Mouse (Mus musculus) hindbrain, embryonic 14.5 days (tissue): ENCODE measurements around the gene Art4. TPM values are rescaled to one million over a fixed set of nuclear protein-coding genes. Genes with fewer than 3 reads are reported as not detected.

ENCODE experiments used
- ATAC-seq: fragments of 200-750 bp; cut with Nextera tagmentation; 2 replicates; pipeline ENCODE4 v1.8.0; 2017; ENCODE audit warnings: moderate number of reproducible peaks, mild to moderate bottlenecking, moderate TSS enrichment, moderate library complexity; ENCODE audit not compliant: low FRiP score
- DNase-seq: peaks from one replicate; pipeline ENCODE4 v3.0.0-alpha.2; 2015; ENCODE audit warnings: low spot score
- H3K27ac ChIP-seq: fragments of 300-500 bp; sonication (generic); 2 replicates; pipeline ENCODE4 v1.5.1; 2014; ENCODE audit warnings: mild to moderate bottlenecking, moderate library complexity
- H3K27me3 ChIP-seq: fragments of 300-500 bp; sonication (generic); 2 replicates; pipeline ENCODE4 v1.6.1; 2014; ENCODE audit warnings: mild to moderate bottlenecking, low read length, mixed read lengths; ENCODE audit not compliant: control insufficient read depth, insufficient read depth
- H3K36me3 ChIP-seq: fragments of 300-500 bp; sonication (generic); replicated peaks from 2 replicates; pipeline ENCODE4 v1.6.1; 2014; ENCODE audit not compliant: control insufficient read depth, insufficient read depth
- H3K4me1 ChIP-seq: fragments of 300-500 bp; sonication (generic); replicated peaks from 2 replicates; pipeline ENCODE4 v1.6.1; 2014; ENCODE audit warnings: antibody characterized with exemption, low read length, mixed read lengths; ENCODE audit not compliant: control insufficient read depth, insufficient read depth
- H3K4me2 ChIP-seq: fragments of 300-500 bp; sonication (generic); replicated peaks from 2 replicates; pipeline ENCODE4 v1.6.1; 2014; ENCODE audit warnings: mild to moderate bottlenecking, moderate library complexity
- H3K4me3 ChIP-seq: fragments of 300-500 bp; sonication (generic); replicated peaks from 2 replicates; pipeline ENCODE4 v1.5.1; 2014; ENCODE audit warnings: mild to moderate bottlenecking, low read length
- H3K9ac ChIP-seq: fragments of 300-500 bp; sonication (generic); 2 replicates; pipeline ENCODE4 v1.6.1; 2014
- H3K9me3 ChIP-seq: fragments of 300-500 bp; sonication (generic); 2 replicates; pipeline ENCODE4 v1.6.1; 2016; ENCODE audit warnings: low read length; ENCODE audit not compliant: control insufficient read depth
- WGBS: fragments of 180-500 bp; shearing (Covaris S2); extraction: QIAGEN DNeasy Blood & Tissue Kit; methylation state at CpG from one replicate; pipeline ENCODE4 v1.1.7; 2014; 5-methylcytosine and 5-hydroxymethylcytosine counted together
- microRNA-seq: library from miRNA; unstranded; fragments of <30 nt; microRNA quantifications from one replicate; pipeline ENCODE4, GENCODE M21; 2016
- polyA plus RNA-seq: library from polyadenylated mRNA; unstranded; fragments of >200 nt; fragmentation: Nextera tagmentation; extraction: Ambion mirVana; gene quantifications from 2 replicates; pipeline ENCODE4 v1.2.1, GENCODE M21; 2014

Art4 gene
- polyA plus RNA-seq, 1 experiment from 2014 or later = 0.21 TPM

- ATAC-seq (no peak), DNase-seq (no peak)
- peaks cover 12% of the 10 kb centered on the region for H3K4me1 ChIP-seq
- H3K9ac ChIP-seq = no peak overlapping the region
- WGBS = 95% methylated on average over 8 of the region's 8 CpGs
- H3K9me3 ChIP-seq = no peaks in the 10 kb centered on the region
- no peak overlapping the region for H3K27ac ChIP-seq
- H3K4me3 ChIP-seq = no peak overlapping the region
- H3K36me3 ChIP-seq = no peaks in the 10 kb centered on the region
- no peaks in the 10 kb centered on the region for H3K27me3 ChIP-seq
- no peak overlapping the region for H3K4me2 ChIP-seq
Measured at GRCm38 (mm10) chr6:136800710-136801109, 56.8 kb downstream of the Art4 start.

Small RNA genes within 50 kb of the gene (microRNA-seq; reads per million reads assigned to microRNA genes)
- gene Gm44364 = not detected

Other genes starting within 250 kb of the Art4 start
- 2.5 and 2.9 TPM in 2 replicates for gene Plbd1, start 195.8 kb downstream of the Art4 start, polyA plus RNA-seq
- 0.05 TPM in 2 replicates for gene Gucy2c, start 76.0 kb downstream of the Art4 start, polyA plus RNA-seq
- 0.43 and 0.78 TPM in 2 replicates for gene Hist4h4, start 53.3 kb downstream of the Art4 start, polyA plus RNA-seq
- 93.6 and 112 TPM in 2 replicates for gene H2afj, start 49.5 kb downstream of the Art4 start, polyA plus RNA-seq
- 1.4 and 2.0 TPM in 2 replicates for gene BC049715, start 30.1 kb downstream of the Art4 start, polyA plus RNA-seq
- gene Wbp11, start 29.5 kb downstream of the Art4 start, polyA plus RNA-seq = 74.7 and 77.5 TPM in 2 replicates
- 1.8 and 1.9 TPM in 2 replicates for gene Smco3, start 22.3 kb downstream of the Art4 start, polyA plus RNA-seq
- gene Mgp, start 18.1 kb upstream of the Art4 start, polyA plus RNA-seq = 9.2 and 11.7 TPM in 2 replicates
- not detected in 2 replicates for gene Erp27, start 64.4 kb upstream of the Art4 start, polyA plus RNA-seq
- 0.03 and 0.48 TPM in 2 replicates for gene Pde6h, start 66.1 kb upstream of the Art4 start, polyA plus RNA-seq
- gene Arhgdib, start 84.2 kb upstream of the Art4 start, polyA plus RNA-seq = 14.7 and 17.9 TPM in 2 replicates